ENCODE assay signal across 9 mouse cellular contexts in the genomic region with DNA sequence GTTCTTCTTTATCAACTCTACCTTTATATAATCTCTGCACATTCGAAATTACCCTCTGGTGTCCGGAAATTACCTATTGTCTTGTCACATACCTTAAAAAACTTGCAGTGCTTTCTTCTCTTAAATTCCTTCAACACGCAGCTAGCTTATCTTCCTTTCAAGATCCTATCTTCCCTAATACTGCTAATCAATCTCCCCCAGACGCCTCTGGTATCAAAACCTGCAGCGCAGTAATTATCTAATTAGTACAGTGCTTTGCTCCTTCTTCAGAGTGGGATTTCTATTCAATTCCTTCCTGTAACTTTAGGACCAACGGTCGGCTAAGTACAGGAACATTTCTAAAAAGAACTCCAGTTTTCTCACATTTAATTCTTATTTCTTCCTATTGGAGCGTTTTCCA. TPM values are rescaled to one million over a fixed set of nuclear protein-coding genes. Genes with fewer than 3 reads are reported as not detected.
DNase-seq lines count a peak whose midpoint lies in the region; ATAC-seq and TF ChIP-seq lines count a peak whose summit lies in the region.
"Had no signal": no experiment of that assay in that cellular context is flagged by ENCODE, and none has a peak within 500 bp of the region (broad histone marks: within the 10 kb centered on the region; RNA-seq: fewer than 3 reads in every experiment).

No protein-coding gene starts in this region.

- H3K27me3 ChIP-seq in heart, embryonic 15.5 days: no peaks in the 10 kb centered on the region
- H3K27me3 ChIP-seq in hindbrain, embryonic 12.5 days: no peaks in the 10 kb centered on the region
- no peaks in the 10 kb centered on the region for H3K27me3 ChIP-seq in midbrain, embryonic 10.5 days (ENCODE audit: low read depth, poor library complexity, severe bottlenecking)
- H3K27me3 ChIP-seq: Patski had no signal

- ATAC-seq in heart, embryonic 15.5 days (replicated peaks; ENCODE audit: insufficient number of reproducible peaks, insufficient read depth, low FRiP score, low read depth): no peak
- no peak for ATAC-seq in hindbrain, embryonic 12.5 days (ENCODE audit: low FRiP score)
- no peak for ATAC-seq in inflammation-experienced regulatory T-cells, adult 6 months

- no peaks in the 10 kb centered on the region for H3K9me3 ChIP-seq in heart, embryonic 15.5 days (replicated peaks)
- H3K9me3 ChIP-seq in hindbrain, embryonic 12.5 days (replicated peaks): no peaks in the 10 kb centered on the region
- no peaks in the 10 kb centered on the region for H3K9me3 ChIP-seq in midbrain, embryonic 10.5 days (replicated peaks)

- no peak for TF ChIP-seq CTCF in bone marrow, adult 2 months (IDR thresholded peaks at IDR 0.05; ENCODE audit: control insufficient read depth, insufficient read depth, low read length)

- peaks cover 19% of the 10 kb centered on the region for H3K4me1 ChIP-seq in heart, embryonic 15.5 days (replicated peaks)
- peaks cover 3% of the 10 kb centered on the region; the same call in 1 of the 2 replicates for H3K4me1 ChIP-seq in bone marrow, adult 2 months (ENCODE audit: control insufficient read depth, insufficient read depth, low read length)
- peaks cover 22% of the 10 kb centered on the region for H3K4me1 ChIP-seq in hindbrain, embryonic 12.5 days
- peaks cover 32% of the 10 kb centered on the region for H3K4me1 ChIP-seq in midbrain, embryonic 10.5 days

- H3K4me2 ChIP-seq in heart, embryonic 15.5 days: peak overlapping the region; percentile 74
- peak overlapping the region; percentile 64 for H3K4me2 ChIP-seq in hindbrain, embryonic 12.5 days (replicated peaks)

- H3K4me3 ChIP-seq in heart, embryonic 15.5 days: peak overlapping the region; percentile 75
- peak overlapping the region; percentile 82 for H3K4me3 ChIP-seq in bone marrow, adult 2 months (replicated peaks; ENCODE audit: control insufficient read depth, low read depth, low read length)
- H3K4me3 ChIP-seq in hindbrain, embryonic 12.5 days: peak overlapping the region; percentile 90
- H3K4me3 ChIP-seq in midbrain, embryonic 10.5 days: peak overlapping the region; percentile 85

- WGBS in heart, embryonic 15.5 days: 3% methylated on average over 8 of the region's 8 CpGs
- WGBS in bone marrow, adult 2 months: 3% methylated on average over 8 of the region's 8 CpGs
- 9% methylated on average over 8 of the region's 8 CpGs for WGBS in hindbrain, embryonic 12.5 days
- 12% methylated on average over 8 of the region's 8 CpGs for WGBS in midbrain, embryonic 10.5 days

- no peak for TF ChIP-seq POLR2A in bone marrow, adult 2 months (IDR thresholded peaks at IDR 0.05; ENCODE audit: borderline replicate concordance, control insufficient read depth, low read depth, low read length)

- H3K36me3 ChIP-seq in heart, embryonic 15.5 days: peaks cover 14% of the 10 kb centered on the region
- peaks cover 15% of the 10 kb centered on the region for H3K36me3 ChIP-seq in hindbrain, embryonic 12.5 days
- peaks cover 49% of the 10 kb centered on the region for H3K36me3 ChIP-seq in midbrain, embryonic 10.5 days

- peak overlapping the region; percentile 86 for H3K9ac ChIP-seq in heart, embryonic 15.5 days
- H3K9ac ChIP-seq in hindbrain, embryonic 12.5 days: peak overlapping the region; percentile 83

- DNase-seq in heart, adult 11 months: no peak
- DNase-seq in midbrain, embryonic 10.5 days (ENCODE audit: low spot score): no peak
- no peak for DNase-seq in layer of hippocampus, adult 9-11 months
- DNase-seq in ovary, adult 18-20 months (ENCODE audit: low spot score): no peak

- H3K27ac ChIP-seq in heart, embryonic 15.5 days: peak overlapping the region; percentile 99
- no peak overlapping the region for H3K27ac ChIP-seq in bone marrow, adult 2 months (ENCODE audit: control insufficient read depth, insufficient read depth, low read depth, low read length, poor library complexity)
- peak overlapping the region; percentile 96 for H3K27ac ChIP-seq in hindbrain, embryonic 12.5 days
- H3K27ac ChIP-seq in midbrain, embryonic 10.5 days (replicated peaks): peak overlapping the region; percentile 99

RNA-seq across cellular contexts. Expression of gene Cep57, which starts 1.0 kb away (rescaled TPM):
- polyA plus RNA-seq in heart, embryonic 15.5 days (2015; fragmentation: Nextera tagmentation; extraction: Ambion mirVana): 32.7 and 35.0 TPM in 2 replicates
- polyA plus RNA-seq in bone marrow, adult 2 months (2011; ENCODE audit: insufficient read depth, insufficient read length, low replicate concordance, missing spikeins): 32.9 and 37.9 TPM in 2 replicates
- 55.1 and 55.3 TPM in 2 replicates for polyA plus RNA-seq in hindbrain, embryonic 12.5 days (2016; fragmentation: Nextera tagmentation; extraction: Ambion mirVana)
- polyA plus RNA-seq in midbrain, embryonic 10.5 days (2016; fragmentation: Nextera tagmentation; extraction: Ambion mirVana): 61.5 and 62.4 TPM in 2 replicates
- 10 to 100 TPM; 42.7 to 62.0 (median 49.0) TPM for polyA plus RNA-seq in inflammation-experienced regulatory T-cells, adult 6 months (2017; shearing (Covaris generic))

RNA-seq across cellular contexts. Expression of gene Fam76b, which starts 1.6 kb away (rescaled TPM):
- 14.6 and 15.9 TPM in 2 replicates for polyA plus RNA-seq in heart, embryonic 15.5 days (2015; fragmentation: Nextera tagmentation; extraction: Ambion mirVana)
- 13.0 and 26.3 TPM in 2 replicates for polyA plus RNA-seq in bone marrow, adult 2 months (2011; ENCODE audit: insufficient read depth, insufficient read length, low replicate concordance, missing spikeins)
- 32.9 and 36.3 TPM in 2 replicates for polyA plus RNA-seq in hindbrain, embryonic 12.5 days (2016; fragmentation: Nextera tagmentation; extraction: Ambion mirVana)
- polyA plus RNA-seq in midbrain, embryonic 10.5 days (2016; fragmentation: Nextera tagmentation; extraction: Ambion mirVana): 21.2 and 23.4 TPM in 2 replicates
- polyA plus RNA-seq in inflammation-experienced regulatory T-cells, adult 6 months (2017; shearing (Covaris generic)): 10 to 100 TPM; 14.3 to 20.9 (median 14.6) TPM
